Mouse (Mus musculus): ENCODE results near the gene Fuk. TPM values are rescaled to one million over a fixed set of nuclear protein-coding genes. Genes with fewer than 3 reads are reported as not detected.

Gene Fuk
- polyA plus RNA-seq, 1 experiment from 2014 or later: 10.6 TPM

Other genes with a start within 250 kb of the Fuk start
- 15.9 and 16.2 TPM in 2 replicates for gene Mtss1l, start 181.0 kb downstream of the Fuk start, polyA plus RNA-seq (2015; fragmentation: Nextera tagmentation; extraction: Ambion mirVana)
- 3.2 and 3.4 TPM in 2 replicates for gene Il34, start 96.6 kb downstream of the Fuk start, polyA plus RNA-seq (2015; fragmentation: Nextera tagmentation; extraction: Ambion mirVana)
- gene Cog4, start 55.9 kb downstream of the Fuk start, polyA plus RNA-seq (2015; fragmentation: Nextera tagmentation; extraction: Ambion mirVana): 65.0 and 73.1 TPM in 2 replicates
- 122 and 127 TPM in 2 replicates for gene Sf3b3, start 55.7 kb downstream of the Fuk start, polyA plus RNA-seq (2015; fragmentation: Nextera tagmentation; extraction: Ambion mirVana)
- gene St3gal2, start 17.4 kb upstream of the Fuk start, polyA plus RNA-seq (2015; fragmentation: Nextera tagmentation; extraction: Ambion mirVana): 17.1 and 17.6 TPM in 2 replicates
- 11.8 and 12.9 TPM in 2 replicates for gene Ddx19a, start 95.3 kb upstream of the Fuk start, polyA plus RNA-seq (2015; fragmentation: Nextera tagmentation; extraction: Ambion mirVana)
- 6.4 and 6.9 TPM in 2 replicates for gene Ddx19b, start 129.3 kb upstream of the Fuk start, polyA plus RNA-seq (2015; fragmentation: Nextera tagmentation; extraction: Ambion mirVana)
- 51.1 and 52.4 TPM in 2 replicates for gene Aars, start 130.7 kb upstream of the Fuk start, polyA plus RNA-seq (2015; fragmentation: Nextera tagmentation; extraction: Ambion mirVana)
- 17.7 and 20.5 TPM in 2 replicates for gene Exosc6, start 153.9 kb upstream of the Fuk start, polyA plus RNA-seq (2015; fragmentation: Nextera tagmentation; extraction: Ambion mirVana)
- not detected in 2 replicates for gene Clec18a, start 189.9 kb upstream of the Fuk start, polyA plus RNA-seq (2015; fragmentation: Nextera tagmentation; extraction: Ambion mirVana)
- gene Pdpr, start 192.1 kb upstream of the Fuk start, polyA plus RNA-seq (2015; fragmentation: Nextera tagmentation; extraction: Ambion mirVana): 8.6 and 9.6 TPM in 2 replicates